22 mouse cellular contexts compared by ENCODE assay signal in the genomic region with DNA sequence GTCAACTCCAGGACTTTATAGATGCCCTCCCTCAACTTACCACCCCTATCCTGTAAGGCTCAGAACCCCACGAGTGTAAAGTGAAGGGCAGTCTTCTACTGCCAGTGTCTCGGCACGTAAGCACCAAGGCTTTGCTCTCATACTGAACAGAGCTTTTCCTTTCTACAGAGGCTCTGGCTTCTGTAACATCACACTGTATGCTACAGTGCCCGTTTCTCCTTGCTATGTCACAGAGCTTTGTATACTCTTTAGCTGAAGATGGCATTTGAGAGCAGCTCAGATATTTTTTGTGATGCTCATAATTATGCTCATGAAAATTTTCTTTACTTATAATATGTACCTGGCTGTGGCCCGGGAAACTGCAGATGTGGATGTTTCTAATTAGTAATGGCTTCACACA. TPM values are rescaled to one million over a fixed set of nuclear protein-coding genes. Genes with fewer than 3 reads are reported as not detected.
DNase-seq lines count a peak whose midpoint lies in the region; TF ChIP-seq lines count a peak whose summit lies in the region.
"Had no signal": no experiment of that assay in that cellular context is flagged by ENCODE, and none has a peak within 500 bp of the region (broad histone marks: within the 10 kb centered on the region; RNA-seq: fewer than 3 reads in every experiment).

No protein-coding gene starts in this region.

- dilution Hi-C loops in CH12.LX (cut with MboI; ENCODE audit: extremely low pct_ligation_motif_present, extremely low pct_unique_long_range_greater_than_20kb, low sequenced_read_pairs) = no loop called here

- peaks cover 26% of the 10 kb centered on the region for H3K79me2 ChIP-seq in CH12.LX (replicated peaks; ENCODE audit: control insufficient read depth, extremely low read depth, insufficient read depth, poor library complexity, severe bottlenecking)

- peak overlapping the region; percentile 55 for H3K9ac ChIP-seq in CH12.LX (ENCODE audit: insufficient read depth, low read depth)
- H3K9ac ChIP-seq: embryonic facial prominence, embryonic 12.5 days; forebrain, embryonic 13.5 days; forebrain, embryonic 15.5 days; forebrain, postnatal 0 days had no signal

- no peaks in the 10 kb centered on the region for H3K27me3 ChIP-seq in CH12.LX (replicated peaks)
- H3K27me3 ChIP-seq: forebrain, embryonic 15.5 days had no signal

- DNase-seq in embryo, embryonic 10 days (ENCODE audit: low spot score) = peak; percentile 18
- DNase-seq in embryo, embryonic 9.5 days (ENCODE audit: extremely low spot score) = no peak
- DNase-seq in A20 (ENCODE audit: low read depth, low spot score) = peak; percentile 56
- peak; percentile 27 for DNase-seq in CH12.LX (ENCODE audit: extremely low read depth)
- DNase-seq in thymus, postnatal 25 days = no peak
- DNase-seq in neural tube, embryonic 10.5 days (ENCODE audit: extremely low spot score, low spot score) = no peak
- DNase-seq: adrenal gland, adult 8-10 months; adrenal gland, postnatal 14 days; adrenal gland, postnatal 36 days; cerebellum, adult 11-12 months; cerebellum, adult 2 months; cerebellum, adult 9-10 months; cerebellum, postnatal 10 days; cerebellum, postnatal 25 days; embryo, embryonic 11 days; forebrain, postnatal 0 days had no signal

- H3K4me2 ChIP-seq in CH12.LX (ENCODE audit: insufficient read depth, low read depth, poor library complexity, severe bottlenecking) = peak overlapping the region; percentile 60
- H3K4me2 ChIP-seq: embryonic facial prominence, embryonic 12.5 days; forebrain, embryonic 13.5 days; forebrain, embryonic 15.5 days had no signal

- peaks cover 6 to 15% of the 10 kb centered on the region in 2 experiments for H3K36me3 ChIP-seq in CH12.LX (replicated peaks in 1 of 2; ENCODE audit: control insufficient read depth in 1 of 2, insufficient read depth in 1 of 2, low read length in 1 of 2)

- TF ChIP-seq POLR2A in CH12.LX (IDR thresholded peaks at IDR 0.05; ENCODE audit: low read depth, low read length) = peak; percentile 19; the same call in 1 of the 2 replicates

- in situ Hi-C loops in CH12.LX (cut with MboI; ENCODE audit: low pct_ligation_motif_present, low pct_unique_long_range_greater_than_20kb, low sequenced_read_pairs) = no loop called here

- H3K27ac ChIP-seq in CH12.LX (ENCODE audit: insufficient read depth, low read depth) = peak overlapping the region; percentile 99
- H3K27ac ChIP-seq: embryonic facial prominence, embryonic 10.5 days; embryonic facial prominence, embryonic 12.5 days; forebrain, embryonic 13.5 days; forebrain, embryonic 15.5 days had no signal

- TF ChIP-seq EP300 in CH12.LX (IDR thresholded peaks at IDR 0.05; ENCODE audit: low read length) = no peak

- no peak for TF ChIP-seq RAD21 in CH12.LX (IDR thresholded peaks at IDR 0.05; ENCODE audit: low read depth, low read length)

- H3K4me1 ChIP-seq in CH12.LX (ENCODE audit: control insufficient read depth in 1 of 2, insufficient read depth in 2 of 2) = peaks cover 7 to 10% of the 10 kb centered on the region in 2 experiments; a peak in 3 of 4 replicates

- TF ChIP-seq CTCF in CH12.LX (conservative IDR thresholded peaks at IDR 0.05 in 1 of 2, IDR thresholded peaks at IDR 0.05 in 1 of 2; ENCODE audit: low read depth in 2 of 2, low read length in 2 of 2) = no peak

- H3K4me3 ChIP-seq in CH12.LX (replicated peaks in 1 of 3; ENCODE audit: low read depth in 2 of 3, low read length in 2 of 3, poor library complexity in 1 of 3) = peak overlapping the region; percentile 16 to 26 (median 18)
- H3K4me3 ChIP-seq: embryonic facial prominence, embryonic 10.5 days; embryonic facial prominence, embryonic 12.5 days; forebrain, embryonic 13.5 days; forebrain, embryonic 15.5 days had no signal

- H3K9me3 ChIP-seq in CH12.LX (replicated peaks; ENCODE audit: low read length) = no peaks in the 10 kb centered on the region
- H3K9me3 ChIP-seq: embryonic facial prominence, embryonic 10.5 days; embryonic facial prominence, embryonic 12.5 days; forebrain, embryonic 13.5 days; forebrain, embryonic 15.5 days had no signal

TF ChIP-seq in CH12.LX, 34 proteins besides CTCF, POLR2A, EP300 and RAD21:
- TF ChIP-seq SMC3 (IDR thresholded peaks at IDR 0.05; ENCODE audit: low read depth, low read length) (no peak), PAX5 (IDR thresholded peaks at IDR 0.05; ENCODE audit: low read length) (no peak)

RNA-seq across cellular contexts. Expression of gene Gpc5, which starts 53.2 kb away (rescaled TPM):
- not detected in 2 replicates for total RNA-seq in CH12.LX (2012; rRNA removed)
- total RNA-seq in CH12.LX (2014; rRNA removed) = not detected in 2 replicates
- 0.14 TPM in 1 of 2 replicates, not detected in the other for polyA plus RNA-seq in CH12.LX (2012; ENCODE audit: insufficient read length, low read depth)
- polyA plus RNA-seq: activated CD4-positive, CD25-positive, alpha-beta regulatory T cell, adult 4 months; C2C12 had no signal

Comparison
In these comparisons a context has a peak if more than half of its experiments do, and no peak if none do; other contexts are left out.
1. DNase-seq: peak in embryo, embryonic 10 days (single experiment), A20 (single experiment) and CH12.LX (single experiment); none in embryo, embryonic 9.5 days (single experiment), thymus, postnatal 25 days (single experiment) and neural tube, embryonic 10.5 days (single experiment).